Mouse (Mus musculus) ovary, postnatal 14 days (tissue): ENCODE measurements around the gene Rtl6.

Source experiments
- DNase-seq: peaks from one replicate; pipeline ENCODE4 v3.0.0; 2022; ENCODE audit warnings: low spot score

The Rtl6 gene

DNA sequence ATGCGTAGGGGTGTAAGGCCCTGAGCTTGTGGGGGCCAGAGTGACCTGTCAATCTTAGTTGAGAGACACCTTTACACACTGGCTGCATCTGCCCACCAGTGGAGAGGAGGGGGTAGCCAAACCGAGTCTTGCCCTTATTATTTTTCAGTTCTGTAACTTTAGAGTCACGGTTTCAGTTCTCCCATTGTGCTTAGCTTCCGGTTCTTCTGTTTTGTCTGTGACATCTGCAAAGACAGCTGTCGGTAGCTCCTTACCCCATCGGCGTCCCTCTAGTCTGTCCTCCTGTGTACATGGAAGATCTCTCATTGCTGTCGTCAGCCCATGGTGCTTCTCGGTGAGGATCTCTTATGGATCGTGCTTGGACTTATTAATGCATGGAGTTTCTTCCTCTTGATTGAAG lies 20.5 kb downstream of the Rtl6 start:
- DNase-seq: no peak

DNA sequence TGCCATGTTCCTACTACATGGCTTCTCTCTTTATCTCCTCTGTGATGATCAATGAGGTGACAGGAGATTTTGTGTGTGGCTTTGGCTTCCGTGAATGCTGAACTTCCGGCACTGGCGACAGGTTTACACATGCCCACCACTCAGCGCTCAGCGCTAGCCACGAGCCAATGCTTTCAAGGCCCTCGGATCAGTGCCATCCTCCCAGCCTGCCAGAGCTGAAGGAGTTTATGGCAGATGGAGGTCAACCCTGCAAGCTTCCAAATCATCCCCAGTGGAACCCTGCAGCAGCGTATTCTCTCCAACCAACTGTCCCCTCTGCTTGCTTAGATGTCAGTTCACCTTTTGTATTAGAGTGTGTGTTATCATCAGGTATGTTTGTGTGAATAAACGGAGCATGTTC lies 21.0 kb downstream of the Rtl6 start:
- DNase-seq: no peak

GRCm38 (mm10) chr15:84535953-84536352 lies 21.7 kb downstream of the Rtl6 start:
- no peak for DNase-seq

GRCm38 (mm10) chr15:84532211-84532610 lies 25.4 kb downstream of the Rtl6 start:
- DNase-seq: no peak

GRCm38 (mm10) chr15:84531535-84531934 lies 26.1 kb downstream of the Rtl6 start:
- no peak for DNase-seq

GRCm38 (mm10) chr15:84526921-84527320 lies 30.7 kb downstream of the Rtl6 start:
- DNase-seq: no peak

GRCm38 (mm10) chr15:84525222-84525883 lies 32.3 kb downstream of the Rtl6 start:
- DNase-seq: no peak

GRCm38 (mm10) chr15:84522953-84523689 lies 34.5 kb downstream of the Rtl6 start:
- DNase-seq: no peak

DNA sequence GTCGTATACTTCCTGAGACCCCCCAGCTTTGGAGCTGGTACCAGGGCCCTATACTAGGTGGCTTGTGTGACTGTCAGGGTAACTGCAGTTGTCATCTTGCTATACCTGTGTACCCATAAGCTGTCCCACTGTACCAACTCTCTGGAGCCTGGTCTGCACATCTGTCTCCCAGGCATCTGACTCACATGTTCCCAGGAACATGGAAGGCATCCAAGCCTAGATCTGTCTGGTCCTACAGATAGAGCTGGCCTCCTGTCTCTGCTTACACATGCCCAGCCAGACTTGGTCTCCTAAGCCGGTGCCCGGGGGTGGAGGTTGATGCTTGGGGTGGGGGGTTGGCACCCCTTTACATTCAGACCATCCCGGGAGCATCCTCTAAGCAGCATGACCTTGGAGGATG lies 36.1 kb downstream of the Rtl6 start:
- DNase-seq: no peak

DNA sequence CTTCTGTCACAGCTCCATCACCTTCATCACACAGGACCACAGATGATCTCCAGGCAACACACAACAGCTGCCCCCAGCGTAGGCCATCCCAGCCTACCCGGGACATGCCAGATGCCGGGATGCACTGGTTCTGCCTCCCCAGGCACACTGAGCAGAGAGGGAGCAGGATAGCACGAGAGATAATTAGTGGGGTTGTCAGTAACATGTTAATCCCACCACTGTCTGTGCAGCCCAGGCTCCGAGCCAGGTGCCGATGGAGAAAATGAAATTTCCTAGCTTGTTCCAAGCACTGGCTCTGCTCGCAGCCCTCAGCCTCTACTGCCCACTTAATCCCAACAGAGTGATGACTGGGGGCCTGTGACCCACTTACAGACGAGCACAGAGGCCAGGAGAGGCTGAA lies 39.1 kb downstream of the Rtl6 start:
- DNase-seq: no peak

GRCm38 (mm10) chr15:84512626-84513296 lies 44.9 kb downstream of the Rtl6 start:
- DNase-seq: no peak

- no peak for DNase-seq
Observed at GRCm38 (mm10) chr15:84509981-84510380, 47.6 kb downstream of the Rtl6 start.

DNA sequence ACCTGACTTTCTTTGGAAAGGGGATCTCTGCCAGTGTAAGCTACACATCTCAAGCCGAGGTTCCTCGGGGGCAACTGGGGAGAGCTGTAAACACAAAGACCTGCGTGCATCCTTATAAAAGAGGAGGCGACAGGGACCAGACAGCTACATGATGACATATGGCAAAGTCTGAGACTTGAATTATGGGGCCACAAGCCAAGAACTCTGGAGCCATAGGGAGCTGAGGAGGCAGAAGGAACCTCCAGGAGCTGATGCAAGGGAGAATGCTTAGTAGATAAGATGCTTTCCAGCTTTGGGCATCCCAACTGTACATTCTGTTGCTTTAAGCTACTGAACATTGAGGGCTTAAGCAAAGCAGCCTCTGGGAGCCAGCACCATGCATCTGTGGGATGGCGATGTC lies 48.5 kb downstream of the Rtl6 start:
- DNase-seq: no peak

DNA sequence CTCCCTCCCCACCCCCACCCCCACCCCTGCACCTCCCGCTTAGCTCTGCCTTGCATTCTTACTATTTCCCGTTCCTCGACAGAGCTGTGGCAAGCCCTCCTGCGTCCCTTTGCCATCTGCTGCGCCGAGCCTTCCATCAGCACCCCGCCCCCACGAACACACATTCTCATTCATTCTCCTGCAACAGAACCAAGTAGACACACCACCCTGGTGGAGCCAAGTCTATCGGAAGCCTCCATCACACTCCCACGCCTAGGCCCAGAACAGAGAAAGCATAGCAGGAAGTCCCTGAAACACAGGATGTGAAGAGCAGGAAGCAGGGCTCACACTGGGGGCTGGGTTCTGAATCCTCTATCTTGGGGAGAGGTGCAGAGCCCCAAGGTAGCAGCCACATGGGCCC lies 51.6 kb downstream of the Rtl6 start:
- no peak for DNase-seq

DNA sequence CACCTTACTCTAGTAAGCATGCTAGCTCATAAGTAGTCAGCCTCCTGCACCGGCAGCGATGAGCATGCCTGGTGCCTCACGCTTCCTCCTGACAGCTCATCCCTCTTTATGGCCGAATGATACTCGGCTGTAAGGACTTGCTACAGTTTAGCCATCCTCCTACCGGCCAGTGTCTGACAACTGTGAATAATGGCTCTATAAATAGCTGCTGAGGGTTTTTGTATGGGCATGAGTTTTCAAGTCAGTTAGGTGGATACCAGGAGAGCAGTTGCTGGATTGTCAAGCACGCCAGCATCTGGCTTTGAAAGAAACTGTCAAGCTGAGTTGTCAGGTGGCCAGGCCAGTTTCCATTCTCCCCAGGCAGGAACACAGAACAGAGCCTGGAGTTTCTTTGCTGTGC lies 52.7 kb downstream of the Rtl6 start:
- DNase-seq: no peak
